Mouse (Mus musculus): ENCODE data around the gene Dip2b.

DNA sequence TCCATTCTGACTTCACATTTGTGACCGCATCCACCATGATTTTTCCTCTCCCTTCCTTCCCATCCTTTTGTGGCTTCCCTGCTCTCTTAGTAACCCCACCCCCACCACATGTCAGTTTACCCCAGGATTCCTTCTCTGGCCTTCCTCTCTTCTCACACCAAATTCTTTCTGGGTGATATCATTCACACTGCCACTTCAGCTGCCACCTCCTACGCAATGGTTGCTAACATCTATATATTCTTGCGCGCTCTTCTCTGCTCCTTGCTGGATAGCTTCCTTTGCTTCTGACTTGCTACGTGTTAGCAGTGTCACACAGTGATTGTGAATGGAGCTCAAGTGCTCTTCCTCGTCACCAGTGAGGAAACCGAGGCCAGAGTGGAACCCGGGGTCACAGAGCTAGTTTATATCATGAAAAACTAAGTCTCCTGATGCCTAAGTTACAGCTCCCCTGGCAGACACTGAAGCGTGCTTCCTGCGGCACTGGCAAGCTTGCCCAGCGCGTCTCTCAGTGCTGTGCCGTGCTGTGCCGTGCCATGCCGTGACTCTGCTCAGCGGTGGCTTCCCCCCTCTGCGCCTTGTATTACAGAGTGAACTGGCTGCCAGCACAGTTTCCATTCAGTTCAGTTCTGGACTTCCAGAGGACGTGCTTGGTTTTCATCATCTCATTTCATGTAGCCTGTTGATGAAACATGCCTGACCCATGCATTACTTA is 69.8 kb downstream of the Dip2b start:
- no peak for TF ChIP-seq MAX (IDR thresholded peaks at IDR 0.05; ENCODE audit: low read length)
- no peak for TF ChIP-seq ZNF384 (IDR thresholded peaks at IDR 0.05; ENCODE audit: low read depth, low read length)
- TF ChIP-seq POLR2A (IDR thresholded peaks at IDR 0.05; ENCODE audit: control insufficient read depth in 1 of 2, insufficient read depth in 1 of 2, low read depth in 1 of 2, low read length in 2 of 2, poor library complexity in 1 of 2), result no peak
- no peak for TF ChIP-seq CTCF (IDR thresholded peaks at IDR 0.05 in 2 of 3, conservative IDR thresholded peaks at IDR 0.05 in 1 of 3; ENCODE audit: control insufficient read depth in 1 of 3, insufficient read depth in 1 of 3, low read depth in 2 of 3, low read length in 3 of 3, poor library complexity in 1 of 3, severe bottlenecking in 1 of 3)
- no peak for TF ChIP-seq CHD2 (IDR thresholded peaks at IDR 0.05; ENCODE audit: low read length)
- TF ChIP-seq SMC3 (IDR thresholded peaks at IDR 0.05; ENCODE audit: low read depth, low read length), result no peak
- TF ChIP-seq NRF1 (IDR thresholded peaks at IDR 0.05; ENCODE audit: insufficient read depth, low read depth, low read length, poor library complexity, severe bottlenecking), result no peak
- no peak for TF ChIP-seq ZKSCAN1 (IDR thresholded peaks at IDR 0.05; ENCODE audit: low read depth, low read length)
- no peak for TF ChIP-seq RAD21 (IDR thresholded peaks at IDR 0.05; ENCODE audit: low read depth, low read length)
- no peak for TF ChIP-seq POLR2AphosphoS2 (IDR thresholded peaks at IDR 0.05; ENCODE audit: low read length)
